ENCODE assay signal across 26 mouse cellular contexts in genomic region chr2:52668480-52668879, GRCm38 (mm10). TPM values are rescaled to one million over a fixed set of nuclear protein-coding genes. Genes with fewer than 3 reads are reported as not detected.
DNase-seq lines count a peak whose midpoint lies in the region; ATAC-seq and TF ChIP-seq lines count a peak whose summit lies in the region.
"Had no signal": no experiment of that assay in that cellular context is flagged by ENCODE, and none has a peak within 500 bp of the region (broad histone marks: within the 10 kb centered on the region; RNA-seq: fewer than 3 reads in every experiment).

No protein-coding gene starts in this region.

- no peak overlapping the region for H3K4me3 ChIP-seq in left cerebral cortex, adult 2 months
- no peak overlapping the region for H3K4me3 ChIP-seq in midbrain, embryonic 11.5 days (ENCODE audit: low read depth, low read length)
- H3K4me3 ChIP-seq: embryonic facial prominence, embryonic 10.5 days; embryonic facial prominence, embryonic 12.5 days; forebrain, embryonic 13.5 days; forebrain, embryonic 15.5 days had no signal

- no peak overlapping the region for H3K9ac ChIP-seq in midbrain, embryonic 11.5 days (ENCODE audit: low read length)
- H3K9ac ChIP-seq: embryonic facial prominence, embryonic 12.5 days; forebrain, embryonic 13.5 days; forebrain, embryonic 15.5 days; forebrain, postnatal 0 days had no signal

- DNase-seq in cerebellum, adult 9-10 months: peak; percentile 3
- no peak for DNase-seq in cerebellum, postnatal 25 days
- DNase-seq in left cerebral cortex, adult 2 months (ENCODE audit: extremely low spot score in 1 of 2, low spot score in 2 of 2): no peak
- no peak for DNase-seq in left cerebral cortex, postnatal 4 days
- peak; percentile 66 for DNase-seq in telencephalon, adult 2 months (ENCODE audit: low read depth, low spot score)
- no peak for DNase-seq in midbrain, embryonic 11.5 days (ENCODE audit: low spot score, missing footprints)
- DNase-seq: adrenal gland, adult 8-10 months; adrenal gland, postnatal 14 days; adrenal gland, postnatal 36 days; B cell, adult 2 months; cerebellum, adult 11 months; cerebellum, adult 18-20 months; cerebellum, adult 8-10 months; cerebellum, postnatal 10 days; cerebellum, postnatal 36 days; forebrain, postnatal 0 days had no signal

- H3K4me2 ChIP-seq in midbrain, embryonic 11.5 days: no peak overlapping the region
- H3K4me2 ChIP-seq: embryonic facial prominence, embryonic 12.5 days; forebrain, embryonic 13.5 days; forebrain, embryonic 15.5 days had no signal

- no peaks in the 10 kb centered on the region for H3K36me3 ChIP-seq in midbrain, embryonic 11.5 days (ENCODE audit: control insufficient read depth, insufficient read depth, low read length)
- H3K36me3 ChIP-seq: embryonic facial prominence, embryonic 10.5 days; embryonic facial prominence, embryonic 12.5 days; forebrain, embryonic 15.5 days; G1E had no signal

- 94% methylated on average over 6 of the region's 6 CpGs for WGBS in midbrain, embryonic 11.5 days

- H3K27ac ChIP-seq in left cerebral cortex, adult 2 months: peak overlapping the region; percentile 45; the same call in 1 of the 2 replicates
- H3K27ac ChIP-seq in midbrain, embryonic 11.5 days (ENCODE audit: low read depth, low read length): no peak overlapping the region
- H3K27ac ChIP-seq: embryonic facial prominence, embryonic 10.5 days; embryonic facial prominence, embryonic 12.5 days; forebrain, embryonic 13.5 days; forebrain, embryonic 15.5 days had no signal

- no peak for ATAC-seq in midbrain, embryonic 11.5 days (ENCODE audit: low FRiP score)
- ATAC-seq: activated CD4-positive, CD25-positive, alpha-beta regulatory T cell, adult 4 months; CD4-positive, CD25-positive, alpha-beta regulatory T cell, adult 4 months; forebrain, embryonic 13.5 days; forebrain, embryonic 15.5 days; forebrain, postnatal 0 days; Patski had no signal

- no peaks in the 10 kb centered on the region for H3K9me3 ChIP-seq in midbrain, embryonic 11.5 days (ENCODE audit: control insufficient read depth, low read length)
- H3K9me3 ChIP-seq: embryonic facial prominence, embryonic 10.5 days; embryonic facial prominence, embryonic 12.5 days; forebrain, embryonic 13.5 days; forebrain, embryonic 15.5 days; G1E had no signal

- H3K27me3 ChIP-seq in midbrain, embryonic 11.5 days (ENCODE audit: control insufficient read depth, insufficient read depth, low read length): no peaks in the 10 kb centered on the region
- H3K27me3 ChIP-seq: CH12.LX; forebrain, embryonic 15.5 days; Patski had no signal

- H3K4me1 ChIP-seq in midbrain, embryonic 11.5 days (ENCODE audit: control insufficient read depth, insufficient read depth, low read length): no peaks in the 10 kb centered on the region
- H3K4me1 ChIP-seq: embryonic facial prominence, embryonic 10.5 days; embryonic facial prominence, embryonic 12.5 days; forebrain, embryonic 13.5 days; forebrain, embryonic 15.5 days had no signal

- intact Hi-C loops in left cerebral cortex, adult 2 months (cut with DNase I): no loop called here
- intact Hi-C loops in left cerebral cortex, postnatal 4 days (cut with DNase I): no loop called here

- no peak for TF ChIP-seq CTCF in left cerebral cortex, adult 2 months (IDR thresholded peaks at IDR 0.05)

RNA-seq across cellular contexts. Expression of gene Cacnb4, which starts 8.2 kb away (rescaled TPM):
- 100 to 1,000 TPM; 166 to 176 TPM for total RNA-seq in left cerebral cortex, adult 2 months (2021)
- total RNA-seq in left cerebral cortex, postnatal 4 days (2021): 10 to 100 TPM; 39.9 to 43.7 TPM
- 2.8 and 3.3 TPM in 2 replicates for polyA plus RNA-seq in midbrain, embryonic 11.5 days (2014; fragmentation: Nextera tagmentation; extraction: Ambion mirVana)
- total RNA-seq: common myeloid progenitor, adult 5-6 weeks had no signal

Comparison
In these comparisons a context has a peak if more than half of its experiments do, and no peak if none do; other contexts are left out.
1. DNase-seq: peak in cerebellum, adult 9-10 months (single experiment) and telencephalon, adult 2 months (single experiment); none in cerebellum, postnatal 25 days (0 of 2), left cerebral cortex, adult 2 months (0 of 2), left cerebral cortex, postnatal 4 days (single experiment) and midbrain, embryonic 11.5 days (single experiment).